Mouse (Mus musculus) forebrain, embryonic 11.5 days (tissue): ENCODE measurements at regions not wholly inside any gene's neighbourhood (a gene's known extent, or its start where the extent isn't known, plus 50 kb on each side); places are given as distances from the start of the nearest gene placed in this dataset.
"Not testable (repeated sequence)": the region's sequence is repeated elsewhere in the genome, so short reads cannot be mapped to it uniquely, and the experiment has no call there.

Source experiments
- ATAC-seq: fragments of 200-750 bp; cut with Nextera tagmentation; replicated peaks from 2 replicates; pipeline ENCODE4 v1.8.0; 2017; ENCODE audit warnings: moderate TSS enrichment; ENCODE audit not compliant: low FRiP score
- DNase-seq: peaks from one replicate; pipeline ENCODE4 v3.0.0-alpha.2; 2017; ENCODE audit warnings: low spot score
- H3K27ac ChIP-seq: fragments of 300-500 bp; sonication (generic); 2 replicates; pipeline ENCODE4 v1.5.1; 2014; ENCODE audit warnings: low read depth, low read length
- H3K27me3 ChIP-seq: fragments of 300-500 bp; sonication (generic); 2 replicates; pipeline ENCODE4 v1.6.1; 2014; ENCODE audit warnings: mild to moderate bottlenecking, low read length, mixed read lengths; ENCODE audit not compliant: control insufficient read depth, insufficient read depth
- H3K36me3 ChIP-seq: fragments of 300-500 bp; sonication (generic); 2 replicates; pipeline ENCODE4 v1.6.1; 2014; ENCODE audit warnings: mild to moderate bottlenecking, low read length, moderate library complexity, mixed read lengths; ENCODE audit not compliant: control insufficient read depth, insufficient read depth
- H3K4me1 ChIP-seq: fragments of 300-500 bp; sonication (generic); replicated peaks from 2 replicates; pipeline ENCODE4 v1.6.1; 2014; ENCODE audit warnings: low read length, mixed read lengths; ENCODE audit not compliant: control insufficient read depth, insufficient read depth
- H3K4me2 ChIP-seq: fragments of 300-500 bp; sonication (generic); 2 replicates; pipeline ENCODE4 v1.6.1; 2014; ENCODE audit warnings: low read depth, mild to moderate bottlenecking, low read length, moderate library complexity, mixed read lengths; ENCODE audit not compliant: severe bottlenecking
- H3K4me3 ChIP-seq: fragments of 300-500 bp; sonication (generic); 2 replicates; pipeline ENCODE4 v1.5.1; 2014; ENCODE audit warnings: low read depth, low read length
- H3K9ac ChIP-seq: fragments of 300-500 bp; sonication (generic); 2 replicates; pipeline ENCODE4 v1.6.1; 2014; ENCODE audit warnings: low read length
- H3K9me3 ChIP-seq: fragments of 300-500 bp; sonication (generic); 2 replicates; pipeline ENCODE4 v1.6.1; 2016; ENCODE audit warnings: low read length, mixed read lengths; ENCODE audit not compliant: control insufficient read depth
- WGBS: fragments of 180-500 bp; shearing (Covaris S2); extraction: QIAGEN DNeasy Blood & Tissue Kit; methylation state at CpG from one replicate; pipeline ENCODE4 v1.1.7; 2014; 5-methylcytosine and 5-hydroxymethylcytosine counted together

DNA sequence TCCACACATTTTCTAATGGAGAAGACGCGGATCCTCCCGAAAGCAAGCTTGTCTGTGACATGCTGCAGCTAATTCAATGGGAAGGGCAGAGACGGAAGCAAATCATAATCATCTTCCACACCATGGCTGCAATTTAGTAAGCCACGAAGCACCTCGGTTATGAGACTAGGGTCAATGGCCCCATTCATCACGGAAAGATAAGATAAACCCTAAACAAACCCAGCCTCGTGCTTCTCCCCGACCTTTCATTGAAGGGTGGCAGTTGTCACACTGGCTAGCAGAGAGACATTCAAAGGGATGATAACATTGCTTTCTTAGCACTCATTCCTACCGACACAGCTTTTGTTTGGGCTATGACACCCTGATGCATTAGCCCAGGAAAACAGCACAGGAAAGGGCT lies 353.8 kb downstream of the Lrig3 start:
- no peaks in the 10 kb centered on the region for H3K36me3 ChIP-seq
- H3K27ac ChIP-seq, result no peak overlapping the region
- H3K9me3 ChIP-seq, result no peaks in the 10 kb centered on the region
- H3K4me1 ChIP-seq, result no peaks in the 10 kb centered on the region
- no peak overlapping the region for H3K9ac ChIP-seq
- H3K4me3 ChIP-seq, result no peak overlapping the region
- 87% methylated on average over 10 of the region's 10 CpGs for WGBS
- ATAC-seq (no peak), DNase-seq (no peak)
- H3K4me2 ChIP-seq, result no peak overlapping the region
- H3K27me3 ChIP-seq, result no peaks in the 10 kb centered on the region

DNA sequence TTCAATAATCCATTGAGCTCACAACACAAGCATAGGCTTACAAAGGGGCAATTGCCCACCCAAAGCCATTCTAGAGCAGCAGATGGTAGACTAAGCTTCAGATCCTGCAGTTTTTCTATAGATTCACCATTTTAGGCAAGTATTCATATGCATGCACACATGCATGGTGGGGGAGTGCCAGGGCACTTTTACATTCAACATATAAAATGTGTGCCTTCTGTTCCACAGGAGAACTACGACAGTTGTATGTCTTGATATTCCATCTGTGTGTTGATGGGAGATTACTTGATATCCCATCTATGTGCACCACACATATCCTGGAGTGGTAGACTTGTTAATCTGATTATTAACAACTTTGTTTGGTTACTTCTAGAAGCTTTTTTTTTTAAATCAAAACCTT lies 334.0 kb downstream of the Lrig3 start:
- H3K27ac ChIP-seq, result no peak overlapping the region
- no peak overlapping the region for H3K4me2 ChIP-seq
- no peak for ATAC-seq
- DNase-seq, result no peak
- no peak overlapping the region for H3K4me3 ChIP-seq
- no peaks in the 10 kb centered on the region for H3K4me1 ChIP-seq
- H3K9me3 ChIP-seq, result no peaks in the 10 kb centered on the region
- no peak overlapping the region for H3K9ac ChIP-seq
- WGBS, result 84% methylated on average over 1 of the region's 1 CpGs
- no peaks in the 10 kb centered on the region for H3K27me3 ChIP-seq
- H3K36me3 ChIP-seq, result no peaks in the 10 kb centered on the region

DNA sequence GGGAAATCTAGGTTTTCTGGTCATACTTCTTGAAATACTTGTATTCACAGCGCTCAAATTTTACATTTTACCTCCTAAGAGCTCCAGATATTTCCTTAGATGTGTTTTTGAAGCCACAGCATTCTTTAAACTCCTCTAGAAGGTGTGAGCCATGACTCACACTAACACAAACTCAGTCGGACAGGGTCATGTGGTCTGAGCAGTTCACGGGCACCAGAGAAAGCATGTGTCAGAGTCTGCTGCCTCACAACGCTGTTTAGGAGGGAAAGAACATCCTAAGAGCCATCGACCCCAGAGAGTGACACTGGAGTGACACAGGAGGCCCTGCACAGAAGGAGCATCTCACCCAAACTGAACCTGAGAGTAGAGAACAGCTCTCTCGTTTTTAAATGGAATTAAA lies 332.2 kb downstream of the Lrig3 start:
- no peaks in the 10 kb centered on the region for H3K36me3 ChIP-seq
- 82% methylated on average over 6 of the region's 6 CpGs for WGBS
- DNase-seq (no peak), ATAC-seq (no peak)
- H3K4me2 ChIP-seq, result no peak overlapping the region
- H3K4me1 ChIP-seq, result no peaks in the 10 kb centered on the region
- no peak overlapping the region for H3K27ac ChIP-seq
- no peaks in the 10 kb centered on the region for H3K9me3 ChIP-seq
- no peaks in the 10 kb centered on the region for H3K27me3 ChIP-seq
- no peak overlapping the region for H3K9ac ChIP-seq
- H3K4me3 ChIP-seq, result no peak overlapping the region

DNA sequence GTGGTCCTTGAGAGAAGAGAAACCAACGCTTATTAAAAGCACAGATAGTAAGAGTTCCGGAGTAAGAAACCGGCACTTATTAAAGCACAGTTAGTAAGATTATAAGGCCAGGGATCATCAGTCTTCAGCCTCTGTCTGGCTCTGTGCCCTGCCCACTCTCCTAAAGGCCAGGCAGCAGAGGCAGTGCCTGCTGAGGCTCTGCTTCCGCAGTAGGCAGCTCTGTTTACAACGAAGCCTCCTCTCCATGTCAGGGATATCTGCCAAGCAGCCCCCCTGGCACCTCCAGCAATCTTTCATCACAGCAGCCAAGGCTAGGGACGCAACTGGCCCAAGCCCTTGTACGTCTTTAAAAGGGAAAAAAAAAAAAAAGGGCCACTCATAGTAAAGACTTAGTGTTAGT lies 329.9 kb downstream of the Lrig3 start:
- no peak for ATAC-seq
- Histone ChIP-seq H3K4me2 (no peak overlapping the region), H3K9me3 (no peaks in the 10 kb centered on the region), H3K36me3 (no peaks in the 10 kb centered on the region), H3K9ac (no peak overlapping the region), H3K27ac (no peak overlapping the region), H3K4me3 (no peak overlapping the region), H3K4me1 (no peaks in the 10 kb centered on the region), H3K27me3 (no peaks in the 10 kb centered on the region)
- DNase-seq, result no peak
- 82% methylated on average over 7 of the region's 7 CpGs for WGBS

DNA sequence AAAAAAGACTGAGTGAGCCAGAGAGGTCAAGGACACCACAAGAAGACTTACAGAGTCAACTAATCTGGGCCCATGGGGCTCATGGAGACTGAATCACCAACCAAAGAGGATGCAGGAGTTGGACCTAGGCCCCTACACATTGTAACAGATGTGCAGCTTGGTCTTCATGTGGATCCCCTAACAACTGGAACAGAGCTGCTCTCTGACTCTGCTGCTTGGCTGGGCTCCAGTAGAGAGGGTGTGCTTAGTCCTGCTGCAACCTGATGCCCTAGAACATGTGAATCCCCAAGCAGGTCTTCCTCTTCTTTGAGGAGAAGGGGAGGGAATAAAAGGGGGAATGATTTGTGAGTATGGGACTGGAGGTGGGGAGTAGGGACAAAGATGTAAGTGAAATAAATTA lies 325.8 kb downstream of the Lrig3 start:
- no peak overlapping the region for H3K9ac ChIP-seq
- H3K4me3 ChIP-seq, result no peak overlapping the region
- H3K4me1 ChIP-seq, result no peaks in the 10 kb centered on the region
- no peaks in the 10 kb centered on the region for H3K36me3 ChIP-seq
- H3K27ac ChIP-seq, result no peak overlapping the region
- H3K27me3 ChIP-seq, result no peaks in the 10 kb centered on the region
- no peak for DNase-seq
- H3K9me3 ChIP-seq, result no peaks in the 10 kb centered on the region
- H3K4me2 ChIP-seq, result no peak overlapping the region
- no peak for ATAC-seq

DNA sequence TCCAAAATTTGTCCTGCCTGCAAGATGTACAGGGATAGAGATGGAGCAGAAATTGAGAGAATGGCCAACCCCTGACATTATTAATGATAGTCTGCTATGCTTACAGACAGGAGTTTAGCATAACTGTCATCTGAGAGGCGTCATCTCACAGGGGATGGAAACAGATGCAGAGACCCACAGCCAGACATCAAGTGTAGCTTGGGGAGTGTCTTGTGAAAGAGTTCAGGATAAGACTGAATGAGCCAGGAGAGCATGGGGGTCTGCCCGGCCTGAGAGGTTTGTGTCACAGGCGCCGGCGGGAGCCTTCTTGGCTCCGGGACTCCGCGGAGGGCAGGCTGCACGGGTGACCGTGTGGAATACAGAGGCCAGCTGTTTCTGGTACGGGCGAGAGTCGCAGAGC lies 319.1 kb downstream of the Lrig3 start:
- H3K9me3 ChIP-seq, H3K4me3 ChIP-seq, H3K9ac ChIP-seq, H3K4me2 ChIP-seq, DNase-seq, H3K27me3 ChIP-seq, H3K27ac ChIP-seq, ATAC-seq, H3K36me3 ChIP-seq, H3K4me1 ChIP-seq: not testable (repeated sequence)
- WGBS, result 86% methylated on average over 5 of the region's 13 CpGs

DNA sequence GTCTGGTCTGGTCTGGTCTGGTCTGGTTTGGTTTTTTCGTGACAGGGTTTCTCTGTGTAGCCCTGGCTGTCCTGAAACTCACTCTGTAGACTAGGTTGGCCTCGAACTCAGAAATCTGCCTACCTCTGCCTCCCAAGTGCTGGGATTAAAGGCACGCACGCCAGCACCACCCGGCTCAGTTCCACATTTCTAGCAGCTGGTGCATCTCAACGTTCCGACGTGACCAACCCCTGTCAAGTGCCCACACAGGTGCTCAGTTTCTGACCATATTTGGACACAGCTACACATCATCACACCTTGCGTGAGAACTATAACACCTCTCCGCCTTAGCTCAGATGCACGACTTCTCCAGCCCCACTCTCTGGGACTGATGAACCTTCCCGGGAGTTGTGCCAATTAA lies 304.4 kb downstream of the Lrig3 start:
- H3K9me3 ChIP-seq, result no peaks in the 10 kb centered on the region
- H3K36me3 ChIP-seq, result no peaks in the 10 kb centered on the region
- 91% methylated on average over 12 of the region's 12 CpGs for WGBS
- H3K4me3 ChIP-seq, result no peak overlapping the region
- no peak overlapping the region for H3K27ac ChIP-seq
- DNase-seq (no peak), ATAC-seq (no peak)
- H3K27me3 ChIP-seq, result no peaks in the 10 kb centered on the region
- no peaks in the 10 kb centered on the region for H3K4me1 ChIP-seq
- no peak overlapping the region for H3K9ac ChIP-seq
- no peak overlapping the region for H3K4me2 ChIP-seq

DNA sequence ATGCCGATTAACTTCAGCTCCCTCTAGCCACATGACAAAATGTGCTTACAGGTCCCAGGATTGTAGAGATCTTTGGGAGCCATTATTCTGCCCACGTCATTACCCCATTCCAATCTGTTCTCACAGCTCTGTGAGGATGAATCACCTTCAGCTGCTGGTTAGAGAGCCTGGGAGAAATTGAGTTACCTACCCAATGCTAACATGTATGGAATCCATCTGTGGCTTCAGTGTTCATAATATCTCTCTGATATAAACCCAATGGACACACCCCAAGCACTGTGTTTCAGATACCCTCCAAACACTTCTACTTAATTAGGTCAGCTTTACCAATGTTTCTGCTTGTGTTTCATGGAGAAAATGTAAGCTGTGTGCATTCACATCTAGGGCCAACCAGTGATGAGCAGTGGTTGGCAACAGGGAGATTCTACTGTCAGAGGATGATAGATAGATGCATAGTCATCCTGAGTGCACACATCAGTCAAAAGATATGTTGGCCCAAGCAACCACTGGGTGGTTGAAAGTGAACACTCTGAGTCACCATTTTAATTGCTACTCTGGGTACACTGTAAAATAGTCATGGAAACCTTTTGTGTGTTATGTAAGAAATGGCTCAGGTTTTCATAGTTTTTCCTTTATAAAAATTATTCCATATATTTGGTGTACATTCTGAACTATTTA lies 301.5 kb downstream of the Lrig3 start:
- ATAC-seq, result no peak
- Histone ChIP-seq H3K27ac (no peak overlapping the region), H3K9ac (no peak overlapping the region), H3K4me1 (no peaks in the 10 kb centered on the region), H3K4me2 (no peak overlapping the region), H3K27me3 (no peaks in the 10 kb centered on the region), H3K36me3 (no peaks in the 10 kb centered on the region), H3K9me3 (no peaks in the 10 kb centered on the region), H3K4me3 (no peak overlapping the region)
- DNase-seq, result no peak
- 92% methylated on average over 2 of the region's 2 CpGs for WGBS

DNA sequence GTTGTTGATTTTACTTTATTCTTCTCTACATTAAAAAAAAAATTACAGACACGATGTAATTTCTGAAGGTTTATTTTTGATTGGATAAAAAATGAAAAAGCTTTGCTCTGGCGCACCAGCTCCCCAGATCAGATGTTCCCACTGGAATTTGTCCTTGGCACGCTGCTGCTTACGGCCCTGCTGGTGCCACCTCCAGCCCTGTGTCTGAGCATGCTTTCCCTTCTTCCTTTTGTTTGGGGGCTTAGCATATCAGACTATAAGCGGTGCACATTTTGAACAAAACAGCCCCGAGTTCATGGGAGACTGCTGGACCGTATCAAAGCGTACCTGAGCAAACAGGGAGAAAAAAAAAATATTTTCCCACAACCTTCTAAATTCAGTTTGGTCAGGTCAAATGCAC lies 291.2 kb downstream of the Lrig3 start:
- Histone ChIP-seq H3K27me3 (no peaks in the 10 kb centered on the region), H3K4me3 (no peak overlapping the region), H3K27ac (no peak overlapping the region), H3K4me2 (no peak overlapping the region), H3K4me1 (no peaks in the 10 kb centered on the region), H3K9me3 (no peaks in the 10 kb centered on the region), H3K9ac (no peak overlapping the region), H3K36me3 (no peaks in the 10 kb centered on the region)
- 77% methylated on average over 8 of the region's 8 CpGs for WGBS
- DNase-seq (no peak), ATAC-seq (no peak)
